ENCODE assay signal across 7 mouse cellular contexts in genomic region chr1:192855474-192856230, GRCm38 (mm10). TPM values are rescaled to one million over a fixed set of nuclear protein-coding genes. Genes with fewer than 3 reads are reported as not detected.
DNase-seq lines count a peak whose midpoint lies in the region; ATAC-seq lines count a peak whose summit lies in the region.

TSS of gene Sertad4 (minus strand) at chr1:192855756.

- peak; percentile 74 for DNase-seq in ZHBTc4 (ENCODE audit: low read depth, low spot score)
- peak; percentile 47 for DNase-seq in cerebellum, adult 8-10 months
- DNase-seq in frontal cortex, adult 2 months (ENCODE audit: extremely low spot score in 1 of 2, low spot score in 1 of 2), result peak in 1 of 2 experiments; percentile 51
- DNase-seq in left cerebral cortex, postnatal 14 days (ENCODE audit: low spot score in 2 of 2), result peak; percentile 20 to 49
- peak; percentile 77 for DNase-seq in midbrain, embryonic 10.5 days (ENCODE audit: low spot score)

- peak within 1 kb of the TSS; percentile 98 for H3K27ac ChIP-seq in hindbrain, embryonic 13.5 days
- peak within 1 kb of the TSS; percentile 92 for H3K27ac ChIP-seq in midbrain, embryonic 10.5 days (replicated peaks)
- peak within 1 kb of the TSS; percentile 92 for H3K27ac ChIP-seq in stomach, embryonic 16.5 days (ENCODE audit: low read length)

- no peaks in the 10 kb centered on the region for H3K36me3 ChIP-seq in hindbrain, embryonic 13.5 days
- H3K36me3 ChIP-seq in midbrain, embryonic 10.5 days, result no peaks in the 10 kb centered on the region
- no peaks in the 10 kb centered on the region for H3K36me3 ChIP-seq in stomach, embryonic 16.5 days (ENCODE audit: control insufficient read depth, insufficient read depth, low read length)

- no peaks in the 10 kb centered on the region for H3K9me3 ChIP-seq in hindbrain, embryonic 13.5 days
- no peaks in the 10 kb centered on the region for H3K9me3 ChIP-seq in midbrain, embryonic 10.5 days (replicated peaks)
- no peaks in the 10 kb centered on the region for H3K9me3 ChIP-seq in stomach, embryonic 16.5 days (replicated peaks; ENCODE audit: control insufficient read depth, low read length)

- peak; percentile 52 for ATAC-seq in hindbrain, embryonic 13.5 days (ENCODE audit: low FRiP score)
- ATAC-seq in stomach, embryonic 16.5 days (ENCODE audit: insufficient read depth, low FRiP score), result peak; percentile 71; the same call in 1 of the 2 replicates

- peaks cover 16% of the 10 kb centered on the region for H3K27me3 ChIP-seq in hindbrain, embryonic 13.5 days
- peaks cover 97% of the 10 kb centered on the region for H3K27me3 ChIP-seq in midbrain, embryonic 10.5 days (ENCODE audit: low read depth, poor library complexity, severe bottlenecking)
- H3K27me3 ChIP-seq in stomach, embryonic 16.5 days (ENCODE audit: control insufficient read depth, insufficient read depth, low read length), result no peaks in the 10 kb centered on the region

- peak within 1 kb of the TSS; percentile 96 for H3K9ac ChIP-seq in hindbrain, embryonic 13.5 days
- peak within 1 kb of the TSS; percentile 94 for H3K9ac ChIP-seq in stomach, embryonic 16.5 days (ENCODE audit: low read length)

- WGBS in hindbrain, embryonic 13.5 days, result under 1% methylated on average over 64 of the region's 75 CpGs
- under 1% methylated on average over 75 of the region's 75 CpGs for WGBS in midbrain, embryonic 10.5 days
- under 1% methylated on average over 74 of the region's 75 CpGs for WGBS in stomach, embryonic 16.5 days

- intact Hi-C loops in left cerebral cortex, postnatal 14 days (cut with DNase I), result loop anchor here (2.0 to 10.0 kb wide), 2 partner anchors 21 to 269 kb away; no protein-coding TSS in a partner anchor

- peak within 1 kb of the TSS; percentile 82 for H3K4me2 ChIP-seq in hindbrain, embryonic 13.5 days
- H3K4me2 ChIP-seq in stomach, embryonic 16.5 days (ENCODE audit: low read depth, low read length), result peak within 1 kb of the TSS; percentile 55

- peak within 1 kb of the TSS; percentile 83 for H3K4me3 ChIP-seq in hindbrain, embryonic 13.5 days
- peak within 1 kb of the TSS; percentile 83 for H3K4me3 ChIP-seq in midbrain, embryonic 10.5 days
- H3K4me3 ChIP-seq in stomach, embryonic 16.5 days (replicated peaks; ENCODE audit: low read length), result peak within 1 kb of the TSS; percentile 80

- H3K4me1 ChIP-seq in hindbrain, embryonic 13.5 days (replicated peaks), result peaks cover 50% of the 10 kb centered on the region
- peaks cover 53% of the 10 kb centered on the region for H3K4me1 ChIP-seq in midbrain, embryonic 10.5 days
- peaks cover 33% of the 10 kb centered on the region for H3K4me1 ChIP-seq in stomach, embryonic 16.5 days (ENCODE audit: control insufficient read depth, insufficient read depth, low read length)

RNA-seq across cellular contexts. Expression of gene Sertad4, which starts in this region (rescaled TPM):
- 19.1 and 23.5 TPM in 2 replicates for polyA plus RNA-seq in frontal cortex, adult 2 months (2012; rRNA removed)
- 26.0 and 27.5 TPM in 2 replicates for polyA plus RNA-seq in hindbrain, embryonic 13.5 days (2015; fragmentation: Nextera tagmentation; extraction: Ambion mirVana)
- 10 to 100 TPM; 19.0 to 21.4 TPM for total RNA-seq in left cerebral cortex, postnatal 14 days (2021)
- 8.3 and 11.4 TPM in 2 replicates for polyA plus RNA-seq in midbrain, embryonic 10.5 days (2016; fragmentation: Nextera tagmentation; extraction: Ambion mirVana)
- polyA plus RNA-seq in stomach, embryonic 16.5 days (2015; fragmentation: Nextera tagmentation; extraction: Ambion mirVana), result 5.0 and 5.7 TPM in 2 replicates
